Mouse (Mus musculus): ENCODE measurements around the gene Parl.

Gene Parl

DNA sequence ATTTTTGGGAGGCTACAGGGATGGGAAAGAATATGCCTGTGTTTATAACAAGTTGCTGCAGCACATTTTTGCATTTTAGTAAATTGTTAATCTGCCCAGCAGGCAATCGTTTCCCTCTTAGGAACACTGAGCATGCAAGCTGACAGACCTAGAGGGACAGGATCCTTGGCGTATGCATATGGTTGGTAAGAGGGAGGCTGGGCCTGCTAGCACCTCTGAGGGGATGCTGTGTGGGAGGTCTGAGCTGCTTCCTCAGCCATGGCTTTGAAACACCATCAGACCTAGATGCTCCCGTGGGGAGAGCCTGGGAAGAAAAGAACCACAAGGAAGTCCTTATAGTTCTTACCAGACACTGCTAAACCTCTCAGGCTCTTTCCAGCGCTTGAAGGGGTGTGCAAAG is 67.8 kb downstream of the Parl start:
- DNase-seq: peak; percentile 45

Measured in heart, adult 11 months (tissue).